Mouse (Mus musculus): Measurements from ENCODE around the gene Slco3a1.

Gene Slco3a1

DNA sequence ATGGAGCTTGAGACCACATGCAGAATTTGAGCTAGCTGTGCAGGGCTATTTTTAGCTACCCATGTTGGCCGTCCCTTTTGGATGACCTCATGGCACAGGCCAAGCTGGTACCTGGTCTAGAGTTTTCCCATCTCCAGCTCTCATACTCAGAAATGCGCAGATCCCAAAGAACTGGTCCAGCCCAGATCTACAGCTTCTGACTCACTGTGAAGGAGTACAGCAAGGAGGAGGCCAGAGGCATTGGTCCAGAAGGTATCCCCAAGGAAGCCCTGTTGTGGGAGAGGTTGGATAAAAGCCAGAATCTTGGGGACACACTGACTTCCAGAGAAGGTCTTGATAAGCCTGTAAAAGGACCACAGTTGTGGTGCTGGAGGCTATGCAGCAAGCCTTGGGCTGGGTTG lies 172.7 kb downstream of the Slco3a1 start:
- DNase-seq (ENCODE audit: low spot score) = no peak

DNA sequence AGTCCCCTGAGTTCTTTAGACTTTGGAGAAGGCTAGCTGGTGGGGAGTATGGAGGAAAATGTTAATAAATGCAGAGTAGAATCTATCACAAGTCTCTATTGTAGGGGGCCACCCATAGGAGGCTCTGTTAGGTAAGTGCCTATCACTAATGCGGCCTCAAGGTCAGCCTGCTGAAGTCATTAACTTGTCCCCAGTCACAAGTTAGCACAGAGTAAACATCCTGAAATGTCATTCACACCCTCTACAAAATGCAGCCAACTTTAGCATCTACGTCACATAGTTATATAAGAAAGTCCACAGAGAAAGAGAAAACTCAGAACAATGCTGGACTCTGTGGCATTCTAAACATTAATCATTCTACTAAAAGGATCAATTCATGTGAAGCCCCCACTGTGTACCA lies 173.5 kb downstream of the Slco3a1 start:
- no peak for DNase-seq (ENCODE audit: low spot score)

DNA sequence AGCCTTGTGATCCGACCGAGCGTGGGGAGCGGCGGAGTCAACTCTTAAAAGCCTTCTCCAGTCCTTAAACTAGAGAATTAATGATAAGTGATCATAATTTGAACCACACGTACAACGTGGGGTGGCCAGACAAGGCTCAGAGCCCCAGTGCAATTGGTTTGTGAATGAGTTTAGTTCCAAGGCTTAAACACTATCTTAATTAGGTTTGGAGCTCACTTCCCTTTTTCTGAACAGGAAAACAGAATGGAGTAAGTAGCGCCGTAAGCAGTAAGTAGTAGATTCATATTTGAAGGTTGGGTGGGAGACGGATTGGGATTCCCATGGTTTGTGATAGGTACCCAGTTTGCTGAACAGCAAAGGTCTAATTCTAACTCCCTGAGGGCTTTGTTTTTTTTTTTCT lies 176.7 kb downstream of the Slco3a1 start:
- no peak for DNase-seq (ENCODE audit: low spot score)

DNA sequence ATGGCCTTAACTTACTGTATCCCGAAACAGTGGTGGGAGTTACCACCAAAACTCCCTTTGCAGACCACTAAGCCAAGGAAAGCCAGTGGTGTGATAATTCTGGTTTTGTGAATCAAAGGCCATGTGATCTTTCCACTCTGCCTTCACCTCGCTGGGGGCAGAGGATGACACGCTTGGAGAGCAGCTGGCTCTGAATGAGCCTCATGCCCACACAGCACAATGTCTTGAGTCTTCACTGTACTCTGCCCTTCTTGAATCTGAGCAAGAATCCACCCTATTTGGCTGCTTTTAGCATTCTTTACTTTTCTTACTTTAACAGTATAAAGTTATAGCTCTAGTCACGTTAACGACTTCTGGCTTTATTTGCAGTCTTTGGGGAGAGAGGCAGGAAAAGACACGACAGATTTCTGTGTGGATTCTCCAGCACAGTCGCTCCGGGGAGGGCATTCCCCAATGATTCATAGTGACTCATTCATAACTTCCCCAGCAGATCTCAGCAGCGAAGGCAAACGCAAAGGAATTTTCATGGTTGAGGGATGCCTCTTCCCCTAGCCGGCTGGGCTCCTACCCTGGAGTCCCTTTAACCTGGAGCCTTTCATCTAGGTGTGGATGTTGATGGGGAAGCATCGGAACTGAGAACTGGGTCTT lies 178.1 kb downstream of the Slco3a1 start:
- DNase-seq (ENCODE audit: low spot score) = no peak

DNA sequence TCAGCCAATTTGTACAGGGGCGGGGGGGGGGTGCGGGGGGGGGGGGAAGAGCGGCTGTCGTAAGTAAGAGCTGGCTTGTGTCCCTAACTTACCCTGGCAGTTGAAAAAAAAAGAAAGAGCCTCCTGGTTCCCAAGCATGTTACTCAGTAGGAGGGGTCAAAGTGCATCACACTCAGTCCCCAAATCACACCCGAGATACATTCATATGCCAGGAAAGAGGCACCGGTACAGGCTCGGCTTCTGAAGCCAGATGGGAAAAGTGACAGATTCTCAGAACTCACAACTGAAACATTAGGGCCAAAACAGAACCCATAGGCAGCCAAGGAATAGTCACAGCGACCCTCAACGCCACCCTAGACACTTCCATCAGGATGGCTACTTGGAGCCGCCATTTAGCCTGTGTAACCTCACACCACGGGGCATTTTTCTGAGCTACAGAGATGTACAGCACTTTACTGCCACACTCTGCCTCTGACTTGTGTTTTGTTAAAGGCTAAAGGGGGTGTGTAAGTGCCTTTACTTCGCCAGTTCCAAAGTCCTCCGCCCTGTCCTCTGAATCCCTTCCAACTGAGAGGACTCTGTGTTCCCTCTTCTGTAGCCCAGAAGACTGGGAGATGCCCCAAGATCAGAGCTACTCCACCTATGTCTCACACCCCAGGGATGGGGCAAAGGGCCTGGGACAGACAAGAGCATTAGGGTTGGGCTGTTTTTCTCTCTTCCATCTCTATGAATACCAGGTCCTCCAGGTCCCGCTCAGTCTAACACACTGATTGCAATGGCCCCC lies 179.2 kb downstream of the Slco3a1 start:
- no peak for DNase-seq (ENCODE audit: low spot score)

DNA sequence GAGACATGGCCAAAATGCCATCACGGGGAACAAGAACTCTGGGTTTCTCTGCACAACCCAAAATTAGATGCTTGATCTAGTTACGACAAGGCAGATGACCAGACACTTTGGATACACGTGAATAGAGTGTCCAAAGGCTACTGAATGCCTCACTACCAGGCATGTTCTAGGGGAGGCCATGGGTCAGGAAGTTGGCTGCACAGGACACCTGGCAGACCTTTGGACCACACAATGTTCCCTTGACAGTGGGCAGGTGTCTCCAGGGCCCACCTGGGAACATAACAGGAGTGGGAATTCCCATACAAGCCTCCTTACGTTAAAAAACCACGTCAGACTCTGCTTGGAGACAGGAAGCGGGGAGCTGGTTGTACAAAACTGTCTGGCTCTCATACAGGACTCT lies 181.5 kb downstream of the Slco3a1 start:
- DNase-seq (ENCODE audit: low spot score) = no peak

DNA sequence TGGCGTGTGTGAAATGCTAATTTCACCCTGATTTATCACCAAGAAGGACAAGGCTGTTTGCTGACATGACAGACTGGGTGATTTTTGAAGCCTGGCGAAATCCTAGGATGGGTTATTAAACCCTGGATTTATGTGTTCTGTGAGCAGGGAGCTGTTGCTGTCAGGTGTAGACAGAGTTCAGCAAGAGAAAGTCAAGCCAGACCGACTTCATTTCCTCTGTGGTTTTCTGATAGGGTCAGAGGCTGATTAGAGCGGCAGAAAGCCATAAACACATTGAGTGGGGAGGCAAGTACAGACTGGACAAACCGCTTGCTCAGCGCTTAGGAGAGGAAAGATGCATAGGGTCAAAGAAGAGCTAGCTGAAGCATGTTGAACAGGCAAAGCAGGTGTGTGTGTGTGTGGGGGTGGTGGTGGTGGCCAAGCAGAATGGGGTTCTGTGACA lies 182.4 kb downstream of the Slco3a1 start:
- no peak for DNase-seq (ENCODE audit: low spot score)

DNA sequence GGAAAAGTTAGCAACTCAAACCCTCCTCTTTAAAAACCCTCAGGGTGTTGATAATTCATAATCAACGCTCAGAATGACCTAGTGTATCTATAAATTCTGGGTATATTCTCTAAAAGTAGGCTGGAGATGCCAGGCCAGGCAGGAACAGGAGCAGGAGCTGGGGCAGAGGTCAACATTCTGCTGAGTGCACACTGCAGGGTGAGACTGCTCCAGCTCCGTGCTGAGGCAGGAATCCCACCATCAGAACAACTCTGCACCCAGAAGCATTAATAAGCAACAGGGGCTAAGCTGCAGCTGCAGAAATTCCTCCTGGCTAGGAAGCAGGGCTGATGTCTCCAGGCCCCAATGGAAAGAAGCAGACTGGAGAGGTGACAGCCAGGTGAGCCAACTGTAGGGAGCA lies 182.9 kb downstream of the Slco3a1 start:
- no peak for DNase-seq (ENCODE audit: low spot score)

DNA sequence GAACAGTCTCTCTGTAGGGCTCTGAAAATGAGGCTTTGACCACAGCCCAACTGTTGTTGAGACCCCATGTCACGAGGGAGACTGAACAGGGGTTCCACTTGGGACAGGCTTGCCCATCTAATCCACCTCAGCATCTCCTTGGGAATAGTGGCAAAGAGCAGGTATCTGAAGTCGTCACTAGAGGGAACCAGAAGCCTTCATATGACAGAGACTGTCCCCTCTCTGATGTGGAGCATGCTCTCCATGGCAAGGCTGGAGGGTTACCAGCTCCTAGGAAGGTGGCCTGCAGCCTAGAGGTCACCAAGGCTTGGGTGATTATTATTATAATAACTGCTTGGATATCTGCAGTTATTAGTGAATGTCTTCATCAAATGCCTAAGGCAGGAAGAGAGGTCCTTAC lies 183.4 kb downstream of the Slco3a1 start:
- DNase-seq (ENCODE audit: low spot score) = no peak

DNA sequence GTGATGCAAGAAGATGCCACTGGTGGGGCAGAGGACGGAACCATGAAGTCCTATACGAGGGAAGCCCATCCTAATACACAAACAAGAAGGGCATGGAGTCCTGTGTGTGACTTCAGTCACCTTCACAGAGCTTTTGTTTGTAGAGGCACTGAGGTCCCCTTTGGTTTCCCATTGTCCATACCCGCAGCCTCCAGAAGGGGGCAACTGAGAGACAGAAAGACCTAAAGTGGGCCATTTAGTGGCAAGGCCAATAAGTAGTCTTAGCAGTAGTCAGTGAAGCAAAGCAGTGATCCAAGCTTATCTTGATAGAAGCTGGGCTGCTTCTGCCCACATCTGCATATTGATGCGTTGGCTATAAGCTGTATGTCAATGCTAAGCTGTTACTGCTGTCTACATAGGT lies 184.9 kb downstream of the Slco3a1 start:
- DNase-seq (ENCODE audit: low spot score) = no peak

DNA sequence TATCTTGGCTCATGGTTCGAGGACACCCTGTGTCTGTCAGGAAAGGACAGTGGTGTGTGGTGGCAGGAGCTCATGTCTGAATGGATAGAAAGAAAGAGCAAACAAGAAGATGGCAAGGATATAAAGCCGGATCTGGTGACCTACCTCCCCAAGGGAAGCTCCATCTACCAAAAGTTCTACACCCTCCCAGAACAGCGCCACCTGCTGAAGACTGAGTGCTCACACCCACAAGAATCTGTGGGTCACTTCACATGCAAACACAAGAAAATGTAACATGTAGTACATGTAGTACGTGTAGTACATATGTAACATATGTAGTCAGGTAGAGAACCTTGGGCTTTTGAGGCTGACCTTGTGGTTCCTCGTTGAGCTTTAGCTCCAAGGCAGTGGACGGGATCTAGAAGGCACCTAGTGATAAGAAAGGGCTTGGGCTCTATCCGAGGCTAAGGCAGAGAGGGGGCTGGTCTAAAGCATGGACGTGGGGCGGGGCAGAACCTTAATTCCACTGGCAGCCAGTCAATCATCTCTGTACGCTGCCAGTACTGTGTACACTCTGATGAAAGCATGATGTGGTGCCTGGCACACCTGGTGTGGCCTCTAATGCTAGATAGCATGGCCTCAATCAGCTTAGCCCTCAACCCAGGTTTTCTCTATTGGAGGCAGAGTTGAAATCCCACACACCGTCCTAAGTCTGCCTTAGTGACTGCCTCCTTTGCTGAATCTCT lies 186.2 kb downstream of the Slco3a1 start:
- no peak for DNase-seq (ENCODE audit: low spot score)

DNA sequence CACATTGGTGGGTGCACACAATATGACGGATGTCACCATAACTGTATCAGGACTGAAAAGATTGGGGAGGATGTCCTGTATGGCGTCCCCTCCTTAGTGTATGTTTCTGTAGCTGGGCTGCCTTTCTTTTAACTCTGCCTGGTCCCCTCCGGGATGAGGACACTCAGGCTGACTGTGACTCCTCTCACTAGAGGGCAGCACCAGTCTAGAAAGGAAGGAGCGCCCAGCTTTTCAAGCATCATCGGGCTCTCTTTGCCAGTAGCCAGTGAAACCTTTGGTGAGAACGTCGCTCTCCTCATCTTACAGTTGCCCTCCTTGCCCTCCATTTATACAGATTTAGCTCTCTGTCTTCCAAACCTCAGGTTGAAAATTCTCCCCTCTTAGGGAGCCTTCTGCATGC lies 187.2 kb downstream of the Slco3a1 start:
- DNase-seq (ENCODE audit: low spot score) = no peak

DNA sequence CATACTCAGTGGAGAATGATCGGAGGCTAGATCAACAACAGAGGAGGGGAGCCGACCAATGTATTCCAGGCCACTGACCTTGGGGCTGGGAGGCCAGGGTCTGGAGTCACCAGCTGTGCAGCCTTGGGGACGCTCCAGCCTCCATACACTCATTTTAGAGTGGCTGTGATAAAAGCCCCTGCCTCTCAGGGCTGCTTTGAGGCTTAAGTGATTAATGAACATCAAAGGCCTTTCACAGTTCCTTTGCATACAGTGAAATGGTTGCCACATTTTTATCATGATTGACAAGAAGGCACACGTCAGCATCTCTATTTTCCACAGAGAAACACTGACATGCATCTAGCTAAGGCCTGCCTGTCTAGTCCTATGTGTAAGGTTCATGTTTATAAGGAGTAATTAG lies 189.0 kb downstream of the Slco3a1 start:
- DNase-seq (ENCODE audit: low spot score) = no peak

DNA sequence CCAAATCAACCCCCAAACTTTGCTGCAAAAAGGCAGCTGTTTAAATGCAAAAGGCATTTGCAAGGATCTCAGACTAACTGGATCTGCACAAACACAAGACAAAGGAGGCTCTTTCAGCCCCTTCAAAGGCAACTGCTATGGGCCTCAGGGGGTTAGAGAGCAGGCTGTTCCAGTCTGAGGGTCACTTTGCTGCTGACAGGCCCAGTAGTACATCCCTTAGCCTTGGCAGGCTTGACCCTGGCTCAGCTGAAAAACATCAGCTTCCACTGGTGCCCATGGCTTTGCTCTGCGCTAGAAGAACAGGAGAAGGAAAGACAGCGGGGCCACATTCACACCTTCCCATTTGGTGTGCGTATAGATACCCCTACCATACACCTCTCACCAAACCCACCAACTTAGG lies 189.6 kb downstream of the Slco3a1 start:
- DNase-seq (ENCODE audit: low spot score) = no peak

DNA sequence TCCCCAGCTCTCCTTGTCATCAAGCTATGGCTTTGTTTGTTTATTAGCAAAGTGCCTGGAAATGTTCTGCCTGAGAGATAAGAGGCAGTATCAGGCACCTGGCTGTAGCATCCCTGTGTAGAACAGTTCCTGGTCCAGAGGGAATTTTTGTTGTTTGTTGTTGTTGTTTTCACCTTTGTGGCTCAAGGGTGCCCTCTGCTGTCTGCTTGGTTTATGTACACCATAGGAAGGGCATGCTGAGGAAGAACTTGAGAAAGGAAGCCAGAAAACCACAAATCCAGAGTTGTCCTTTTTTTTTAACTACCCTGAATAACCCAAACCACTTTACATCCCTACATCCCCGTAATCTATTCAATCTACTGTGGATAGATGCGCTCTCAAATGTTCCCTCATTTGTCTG lies 191.1 kb downstream of the Slco3a1 start:
- DNase-seq (ENCODE audit: low spot score) = no peak

DNA sequence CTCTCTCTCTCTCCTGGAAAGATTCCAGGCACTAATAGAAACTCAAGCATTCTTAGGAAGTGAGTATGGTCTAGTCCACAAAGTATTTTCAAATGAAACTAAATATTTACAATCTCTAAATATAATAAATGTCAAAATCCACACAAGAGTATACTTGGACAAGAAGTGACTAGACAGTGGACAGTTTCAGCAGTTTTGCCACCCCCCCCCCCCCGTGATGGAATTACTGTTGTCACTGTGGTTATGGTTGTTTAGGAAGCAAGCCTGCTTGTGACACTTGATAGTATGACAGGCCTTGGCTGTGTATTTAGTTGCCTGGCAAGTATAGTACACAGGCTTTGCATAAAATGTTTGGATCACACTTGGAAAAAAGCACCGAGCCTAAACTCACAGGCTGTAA lies 192.9 kb downstream of the Slco3a1 start:
- DNase-seq (ENCODE audit: low spot score) = no peak

DNA sequence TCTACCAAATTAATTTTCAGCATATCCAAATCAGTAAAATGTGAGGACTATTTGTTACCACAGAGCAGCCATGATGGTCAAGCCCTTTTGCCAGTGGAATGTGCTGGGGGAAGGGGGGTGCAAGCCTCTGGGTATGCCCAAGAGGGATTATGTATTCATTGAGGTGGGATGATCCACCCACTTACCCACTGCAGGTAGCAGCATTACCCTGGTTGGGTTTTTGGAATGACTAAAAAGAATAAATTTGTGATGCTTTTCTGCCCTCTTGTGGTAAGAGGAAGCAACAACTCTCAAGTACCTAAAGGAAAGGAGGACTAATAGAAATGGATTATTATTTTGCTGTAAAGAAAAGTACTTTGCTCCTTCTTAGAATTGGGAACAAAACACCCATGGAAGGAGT lies 197.6 kb downstream of the Slco3a1 start:
- DNase-seq (ENCODE audit: low spot score) = no peak

DNA sequence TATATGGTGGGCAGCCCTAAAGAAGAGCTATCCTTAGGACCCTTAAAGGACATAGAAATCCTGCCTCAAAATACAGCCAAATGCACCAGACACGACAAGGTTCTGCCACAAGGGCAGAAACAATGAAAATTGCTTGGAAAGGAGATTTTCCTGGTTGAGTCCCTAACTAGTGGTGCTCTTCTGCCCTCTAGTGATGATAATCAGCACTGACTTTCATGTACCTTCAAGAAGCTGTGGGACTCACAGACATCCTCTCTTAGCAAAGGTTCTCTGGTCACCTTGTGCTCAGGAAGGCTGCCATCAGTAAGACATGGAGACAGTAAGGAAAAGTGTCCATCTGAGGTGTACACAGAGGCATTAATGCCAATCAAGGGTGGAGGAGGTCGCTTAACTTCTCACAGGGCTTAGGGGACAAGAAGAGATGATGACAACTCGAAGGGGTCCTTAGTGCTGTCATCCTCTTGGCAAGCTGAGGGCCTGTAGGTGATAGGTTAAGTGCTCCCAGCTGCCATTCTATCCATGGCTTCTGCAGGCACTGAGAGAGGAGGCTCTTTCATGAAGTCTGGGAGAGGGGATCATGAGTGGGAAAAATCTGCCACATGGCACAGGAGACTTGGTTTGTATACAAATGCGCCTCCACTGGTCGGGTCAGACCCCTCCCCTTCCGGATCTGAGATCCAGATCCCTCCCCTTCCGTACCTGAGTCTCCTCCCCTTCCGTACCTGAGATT lies 199.9 kb downstream of the Slco3a1 start:
- no peak for DNase-seq (ENCODE audit: low spot score)

DNA sequence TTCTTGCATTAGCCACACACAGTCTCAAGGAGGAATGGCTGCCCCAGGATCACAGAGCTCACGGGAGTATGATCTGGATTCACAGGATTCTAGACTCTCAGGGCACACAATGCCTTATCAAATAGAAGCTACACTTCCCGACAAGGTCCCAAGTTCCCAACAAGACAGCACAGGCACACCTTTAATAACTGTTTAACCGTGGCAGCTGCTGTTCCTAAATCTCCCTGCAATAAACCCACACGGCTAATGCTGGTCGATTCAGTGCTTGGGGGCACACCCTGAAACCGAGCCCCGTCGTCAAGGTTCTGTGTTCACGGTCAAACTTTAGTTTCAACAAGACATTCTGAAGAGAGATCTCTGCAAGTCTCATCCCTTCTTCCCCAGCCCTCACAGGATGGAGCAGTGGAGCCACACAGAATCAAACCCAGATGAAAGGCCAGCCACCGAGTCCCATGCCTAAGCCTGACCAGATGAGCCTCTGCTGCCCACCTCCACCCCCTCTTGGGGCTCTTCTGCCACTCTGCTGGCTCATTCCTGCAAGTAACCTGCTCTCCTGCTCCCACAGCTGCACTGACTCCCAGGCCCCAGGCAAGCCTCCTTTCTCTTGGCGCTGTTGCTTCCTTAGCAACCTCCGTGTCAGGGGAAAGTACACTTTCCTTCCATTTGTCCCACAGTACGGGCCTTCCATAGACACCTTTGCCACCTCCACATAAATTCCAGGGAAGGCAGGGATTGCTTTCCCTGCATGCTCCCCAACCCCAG lies 200.7 kb downstream of the Slco3a1 start:
- DNase-seq (ENCODE audit: low spot score) = no peak

DNA sequence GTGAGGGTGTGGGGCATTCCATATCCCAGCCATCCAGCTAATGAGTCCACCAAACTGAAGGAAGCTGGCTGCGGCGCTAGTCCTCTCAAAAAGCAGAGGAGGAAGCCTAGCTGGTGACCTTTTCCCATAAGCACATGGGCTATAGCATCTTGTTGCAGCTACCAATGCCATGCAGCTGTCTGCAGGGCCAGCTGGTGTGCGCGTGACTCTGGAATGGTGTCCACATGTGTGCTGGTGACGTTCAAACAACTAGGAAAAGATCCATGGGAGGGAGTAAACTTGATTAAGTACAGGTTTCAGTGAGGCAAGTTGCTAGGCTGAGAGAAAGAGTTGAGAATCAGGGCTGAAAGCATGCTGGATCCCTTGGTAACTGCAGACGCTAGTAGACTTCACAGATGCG lies 201.3 kb downstream of the Slco3a1 start:
- DNase-seq (ENCODE audit: low spot score) = no peak

DNA sequence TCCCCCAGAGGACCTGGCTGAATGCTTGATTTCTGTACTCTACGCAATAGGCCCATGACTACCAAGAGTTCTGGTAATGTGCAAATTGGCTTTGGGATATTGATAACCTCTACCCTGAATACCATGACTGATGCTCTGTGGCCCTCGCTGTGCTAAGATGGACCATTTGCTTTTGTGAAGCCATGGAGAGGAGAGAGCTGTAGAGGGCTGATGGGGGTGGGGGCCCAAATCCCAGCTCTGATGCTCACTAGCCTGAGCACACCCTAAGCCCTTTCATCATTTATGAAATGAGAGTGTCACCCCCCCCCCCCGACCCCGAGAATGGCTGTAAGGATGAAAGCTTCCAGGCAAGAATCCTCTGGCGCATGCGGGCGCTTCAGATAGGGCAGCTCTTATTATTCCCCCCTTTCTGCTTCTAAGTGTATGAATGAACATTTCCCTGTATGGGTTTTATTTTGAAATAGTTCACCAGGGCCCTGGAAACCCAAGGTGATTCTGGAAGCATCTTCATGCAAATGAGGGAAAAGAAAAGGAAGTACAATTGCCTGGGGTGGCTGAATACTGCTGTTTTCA lies 206.2 kb downstream of the Slco3a1 start:
- no peak for DNase-seq (ENCODE audit: low spot score)
